ENCODE assay signal across 28 mouse cellular contexts in the genomic region with DNA sequence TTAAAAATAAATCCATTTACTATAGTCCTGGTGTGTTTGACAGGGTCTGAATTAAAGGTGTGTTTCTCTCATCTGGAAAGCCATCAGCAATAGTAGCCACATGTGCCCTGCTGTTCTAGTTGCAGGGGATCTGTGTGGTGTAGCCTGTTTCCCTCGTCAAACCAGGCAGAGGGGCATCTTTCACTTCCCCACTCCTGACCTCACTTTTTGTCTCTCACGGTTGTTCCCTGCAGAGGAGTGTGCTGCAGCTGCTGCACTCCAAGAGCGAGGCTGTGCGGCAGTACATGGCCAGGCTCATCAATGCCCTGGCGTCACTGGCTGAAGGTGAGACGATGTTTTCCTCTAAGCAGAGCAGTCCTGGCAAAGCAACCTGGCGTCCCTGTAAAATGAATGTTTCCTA. TPM values are rescaled to one million over a fixed set of nuclear protein-coding genes. Genes with fewer than 3 reads are reported as not detected.
DNase-seq lines count a peak whose midpoint lies in the region; ATAC-seq and TF ChIP-seq lines count a peak whose summit lies in the region.
"Had no signal": no experiment of that assay in that cellular context is flagged by ENCODE, and none has a peak within 500 bp of the region (broad histone marks: within the 10 kb centered on the region; RNA-seq: fewer than 3 reads in every experiment).

No protein-coding gene starts in this region.

- dilution Hi-C loops in CH12.LX (cut with MboI; ENCODE audit: extremely low pct_ligation_motif_present, extremely low pct_unique_long_range_greater_than_20kb, low sequenced_read_pairs), result loop anchor here (25.0 kb wide), 1 partner anchor 143 kb away; no protein-coding TSS in a partner anchor

- H3K9ac ChIP-seq in CH12.LX (ENCODE audit: insufficient read depth, low read depth), result no peak overlapping the region
- H3K9ac ChIP-seq: forebrain, embryonic 13.5 days; heart, embryonic 13.5 days; hindbrain, embryonic 14.5 days had no signal

- no peak for TF ChIP-seq CTCF in CH12.LX (conservative IDR thresholded peaks at IDR 0.05 in 1 of 2, IDR thresholded peaks at IDR 0.05 in 1 of 2; ENCODE audit: low read depth in 2 of 2, low read length in 2 of 2)
- no peak for TF ChIP-seq CTCF in kidney, adult 2 months (conservative IDR thresholded peaks at IDR 0.05; ENCODE audit: insufficient read depth, insufficient read length, low read depth, low read length)

- H3K36me3 ChIP-seq in CH12.LX (replicated peaks in 1 of 2; ENCODE audit: control insufficient read depth in 1 of 2, insufficient read depth in 1 of 2, low read length in 1 of 2), result peaks cover 32 to 75% of the 10 kb centered on the region in 2 experiments
- H3K36me3 ChIP-seq in kidney, adult 2 months (ENCODE audit: control insufficient read depth, insufficient read depth, low read length), result no peaks in the 10 kb centered on the region

- H3K9me3 ChIP-seq in CH12.LX (replicated peaks; ENCODE audit: low read length), result no peaks in the 10 kb centered on the region
- H3K9me3 ChIP-seq: forebrain, embryonic 10.5 days; forebrain, embryonic 13.5 days; G1E; heart, embryonic 13.5 days had no signal

- TF ChIP-seq RAD21 in CH12.LX (IDR thresholded peaks at IDR 0.05; ENCODE audit: low read depth, low read length), result no peak

- 82% methylated on average over 7 of the region's 7 CpGs for WGBS in kidney, adult 2 months

- H3K27ac ChIP-seq in CH12.LX (ENCODE audit: insufficient read depth, low read depth), result no peak overlapping the region
- no peak overlapping the region for H3K27ac ChIP-seq in kidney, adult 2 months (ENCODE audit: insufficient read depth, low read depth, low read length)
- H3K27ac ChIP-seq: forebrain, embryonic 10.5 days; forebrain, embryonic 13.5 days; gastrocnemius, adult 2 months; heart, embryonic 13.5 days; hindbrain, embryonic 14.5 days; hindbrain, postnatal 0 days had no signal

- H3K4me3 ChIP-seq in CH12.LX (replicated peaks in 1 of 3; ENCODE audit: low read depth in 2 of 3, low read length in 2 of 3, poor library complexity in 1 of 3), result no peak overlapping the region
- H3K4me3 ChIP-seq in kidney, adult 2 months (ENCODE audit: insufficient read depth, low read depth, low read length), result no peak overlapping the region
- H3K4me3 ChIP-seq: forebrain, embryonic 10.5 days; forebrain, embryonic 13.5 days; gastrocnemius, adult 2 months; heart, embryonic 13.5 days had no signal

- ATAC-seq in megakaryocyte, adult 5-6 weeks (ENCODE audit: poor library complexity, severe bottlenecking), result 0 out of 2 replicates have a peak, but pooled peaks have one; percentile 33
- ATAC-seq in monocyte, adult 5-6 weeks (replicated peaks; ENCODE audit: insufficient number of reproducible peaks, low FRiP score, low TSS enrichment, poor library complexity, severe bottlenecking), result 0 out of 2 replicates have a peak, but pooled peaks have one; percentile 44
- ATAC-seq in activated CD4-positive, CD25-positive, alpha-beta regulatory T cell, adult 4 months, result no peak
- ATAC-seq: forebrain, embryonic 13.5 days; forebrain, embryonic 16.5 days; hindbrain, postnatal 0 days; inflammation-experienced regulatory T-cells, adult 6 months; intestine, embryonic 16.5 days; Patski had no signal

- TF ChIP-seq POLR2A in CH12.LX (IDR thresholded peaks at IDR 0.05; ENCODE audit: low read depth, low read length), result no peak
- no peak for TF ChIP-seq POLR2A in kidney, adult 2 months (IDR thresholded peaks at IDR 0.05; ENCODE audit: low read depth, low read length)

- no peaks in the 10 kb centered on the region for H3K79me2 ChIP-seq in CH12.LX (replicated peaks; ENCODE audit: control insufficient read depth, extremely low read depth, insufficient read depth, poor library complexity, severe bottlenecking)

- no peak overlapping the region for H3K4me2 ChIP-seq in CH12.LX (ENCODE audit: insufficient read depth, low read depth, poor library complexity, severe bottlenecking)
- H3K4me2 ChIP-seq: forebrain, embryonic 13.5 days; heart, embryonic 13.5 days; hindbrain, embryonic 14.5 days had no signal

- in situ Hi-C loops in CH12.LX (cut with MboI; ENCODE audit: low pct_ligation_motif_present, low pct_unique_long_range_greater_than_20kb, low sequenced_read_pairs), result no loop called here

- DNase-seq in A20 (ENCODE audit: low read depth, low spot score) (peak; percentile 75), CH12.LX (ENCODE audit: extremely low read depth) (peak; percentile 27)
- no peak for DNase-seq in kidney, adult 2 months
- DNase-seq in adrenal gland, postnatal 4 days (ENCODE audit: low spot score in 2 of 2), result no peak
- DNase-seq: adrenal gland, adult 2 months; adrenal gland, postnatal 14 days; cerebellum, adult 11-12 months; cerebellum, adult 9-10 months; cerebellum, postnatal 14 days; embryo, embryonic 11 days; gastrocnemius, adult 2 months; gastrocnemius, postnatal 14 days; heart, adult 18-20 months; heart, postnatal 14 days; heart, postnatal 4 days had no signal

- TF ChIP-seq EP300 in CH12.LX (IDR thresholded peaks at IDR 0.05; ENCODE audit: low read length), result no peak

- no peaks in the 10 kb centered on the region for H3K27me3 ChIP-seq in CH12.LX (replicated peaks)
- no peaks in the 10 kb centered on the region for H3K27me3 ChIP-seq in kidney, adult 2 months (replicated peaks; ENCODE audit: control insufficient read depth, insufficient read depth, low read length)
- H3K27me3 ChIP-seq: forebrain, embryonic 13.5 days; heart, embryonic 13.5 days; Patski had no signal

- peaks cover 0 to 9% of the 10 kb centered on the region in 2 experiments; a peak in 2 of 4 replicates for H3K4me1 ChIP-seq in CH12.LX (ENCODE audit: control insufficient read depth in 1 of 2, insufficient read depth in 2 of 2)
- no peaks in the 10 kb centered on the region for H3K4me1 ChIP-seq in kidney, adult 2 months (ENCODE audit: control insufficient read depth, insufficient read depth, low read length)
- H3K4me1 ChIP-seq: forebrain, embryonic 10.5 days; forebrain, embryonic 13.5 days had no signal

TF ChIP-seq in CH12.LX, 34 proteins besides CTCF, POLR2A, EP300 and RAD21:
- TF ChIP-seq IRF4 (IDR thresholded peaks at IDR 0.05; ENCODE audit: low read depth, low read length), result peak; percentile 31; the same call in 1 of the 2 replicates
- TF ChIP-seq ETS1 (conservative IDR thresholded peaks at IDR 0.05; ENCODE audit: low read depth, low read length), result no peak
- peak; percentile 35; the same call in 1 of the 2 replicates for TF ChIP-seq BHLHE40 (IDR thresholded peaks at IDR 0.05; ENCODE audit: low read depth, low read length)

RNA-seq across cellular contexts. Expression of a gene that starts 39.5 kb away (rescaled TPM):
- total RNA-seq in CH12.LX (2012; rRNA removed) (8.4 and 10.9 TPM in 2 replicates), CH12.LX (2014; rRNA removed) (14.3 and 15.5 TPM in 2 replicates)
- 15.1 and 15.2 TPM in 2 replicates for polyA plus RNA-seq in CH12.LX (2012; ENCODE audit: insufficient read length, low read depth)
- 2.1 and 2.8 TPM in 2 replicates for total RNA-seq in megakaryocyte, adult 5-6 weeks (2015)
- 2.1 and 4.5 TPM in 2 replicates for total RNA-seq in megakaryocyte, adult 5-6 weeks (2017)
- 1.3 to 5.3 TPM (median 3.6 TPM) in 3 replicates for total RNA-seq in monocyte, adult 5-6 weeks (2017)
- polyA plus RNA-seq in kidney, adult 2 months (2012; rRNA removed), result 7.1 and 7.4 TPM in 2 replicates
- total RNA-seq in adrenal gland, postnatal 4 days (2021), result 10 to 100 TPM; 16.1 to 16.8 TPM
- 1 to 10 TPM; 3.8 to 7.7 TPM for polyA plus RNA-seq in activated CD4-positive, CD25-positive, alpha-beta regulatory T cell, adult 4 months (2017; shearing (Covaris generic))

Comparison
In these comparisons a context has a peak if more than half of its experiments do, and no peak if none do; other contexts are left out.
1. DNase-seq: peak in A20 (single experiment) and CH12.LX (single experiment); none in kidney, adult 2 months (single experiment) and adrenal gland, postnatal 4 days (0 of 2).